Mouse (Mus musculus) E14TG2a.4 (cell line): ENCODE data around the gene Atp8a1.

Source experiments
- CTCF ChIP-seq: conservative IDR thresholded peaks from 2 replicates; pipeline ENCODE4 v1.5.1; 2014; ENCODE audit warnings: low read length
- POU5F1 ChIP-seq: IDR thresholded peaks from 2 replicates; pipeline ENCODE4 v1.6.1; 2014; ENCODE audit warnings: low read length, borderline replicate concordance

DNA sequence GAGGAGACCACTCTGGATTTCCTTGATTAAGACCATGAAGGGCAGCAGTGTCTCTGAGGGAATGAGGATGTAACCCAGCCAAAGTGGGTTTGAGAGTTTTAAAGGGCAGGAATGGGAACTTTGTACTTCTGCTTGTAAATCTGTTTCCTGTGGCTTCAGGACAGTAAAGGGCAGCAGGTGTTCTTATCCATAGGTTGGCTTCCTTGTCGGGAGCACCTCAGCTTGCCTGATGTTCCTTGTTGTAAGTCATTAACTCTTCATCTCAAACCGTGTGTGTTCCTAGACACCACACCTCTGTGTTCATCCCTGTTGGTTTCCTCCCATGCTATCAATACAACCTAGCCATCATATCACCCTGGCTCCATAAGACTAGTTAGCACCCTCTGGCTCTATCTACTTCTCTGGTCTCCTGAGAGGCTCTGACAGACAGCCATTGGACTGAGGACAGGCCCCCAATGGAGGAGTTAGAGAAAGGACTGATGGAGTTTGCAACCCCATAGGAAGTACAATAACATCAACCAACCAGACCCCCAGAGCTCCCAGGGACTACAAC lies 17.4 kb upstream of the Atp8a1 start:
- TF ChIP-seq CTCF (no peak), POU5F1 (no peak)
